Mouse (Mus musculus) ES-Bruce4 (cell line): ENCODE results near the gene Msi2.

Source experiments
- CTCF ChIP-seq: IDR thresholded peaks from one replicate; pipeline ENCODE4 v1.8.1; 2011; ENCODE audit warnings: low read depth, low read length
- EP300 ChIP-seq: IDR thresholded peaks from 2 replicates; pipeline ENCODE4 v1.6.1; 2011; ENCODE audit warnings: low read depth, low read length; ENCODE audit not compliant: insufficient read depth
- POLR2A ChIP-seq: IDR thresholded peaks from one replicate; pipeline ENCODE4 v1.8.1; 2011; ENCODE audit warnings: low read length; ENCODE audit not compliant: insufficient read depth

- no peak for TF ChIP-seq EP300
- no peak for TF ChIP-seq CTCF
- no peak for TF ChIP-seq POLR2A
These were observed 4.8 kb downstream of the Msi2 start for GRCm38 (mm10) chr11:88713479-88713878.
